Mouse (Mus musculus): ENCODE data around the gene Tbc1d1. TPM values are rescaled to one million over a fixed set of nuclear protein-coding genes. Genes with fewer than 3 reads are reported as not detected.

The Tbc1d1 gene
- total RNA-seq, 4 experiments from 2014 or later = 15.2 to 19.7 (median 18.1) TPM

GRCm38 (mm10) chr5:64274738-64275451, 118.8 kb downstream of the Tbc1d1 start:
- DNase-seq (ENCODE audit: low spot score in 2 of 2) = no peak

GRCm38 (mm10) chr5:64277646-64278191, 121.6 kb downstream of the Tbc1d1 start:
- no peak for DNase-seq (ENCODE audit: low spot score in 2 of 2)

GRCm38 (mm10) chr5:64279668-64280067, 123.6 kb downstream of the Tbc1d1 start:
- DNase-seq (ENCODE audit: low spot score in 2 of 2) = no peak

- peak in 1 of 2 experiments; percentile 37 for DNase-seq (ENCODE audit: low spot score in 2 of 2)
Measured at GRCm38 (mm10) chr5:64280191-64280590, 124.1 kb downstream of the Tbc1d1 start.

- DNase-seq (ENCODE audit: low spot score in 2 of 2) = no peak
Measured at GRCm38 (mm10) chr5:64280613-64281012, 124.5 kb downstream of the Tbc1d1 start.

- no peak for DNase-seq (ENCODE audit: low spot score in 2 of 2)
Measured at GRCm38 (mm10) chr5:64281674-64282073, 125.6 kb downstream of the Tbc1d1 start.

GRCm38 (mm10) chr5:64282594-64282993, 126.5 kb downstream of the Tbc1d1 start:
- DNase-seq (ENCODE audit: low spot score in 2 of 2) = peak in 1 of 2 experiments; percentile 19

- DNase-seq (ENCODE audit: low spot score in 2 of 2) = no peak
Measured at GRCm38 (mm10) chr5:64285289-64285688, 129.2 kb downstream of the Tbc1d1 start.

GRCm38 (mm10) chr5:64285851-64286250, 129.7 kb downstream of the Tbc1d1 start:
- DNase-seq (ENCODE audit: low spot score in 2 of 2) = no peak

GRCm38 (mm10) chr5:64287287-64287686, 131.2 kb downstream of the Tbc1d1 start:
- DNase-seq (ENCODE audit: low spot score in 2 of 2) = no peak

- no peak for DNase-seq (ENCODE audit: low spot score in 2 of 2)
Measured at GRCm38 (mm10) chr5:64288031-64288928, 132.2 kb downstream of the Tbc1d1 start.

- peak; percentile 55 to 66 for DNase-seq (ENCODE audit: low spot score in 2 of 2)
Measured at GRCm38 (mm10) chr5:64289202-64290060, 133.3 kb downstream of the Tbc1d1 start.

GRCm38 (mm10) chr5:64290061-64290345, 133.9 kb downstream of the Tbc1d1 start:
- DNase-seq (ENCODE audit: low spot score in 2 of 2) = no peak

GRCm38 (mm10) chr5:64291657-64292056, 135.6 kb downstream of the Tbc1d1 start:
- no peak for DNase-seq (ENCODE audit: low spot score in 2 of 2)

GRCm38 (mm10) chr5:64295621-64296020, 139.5 kb downstream of the Tbc1d1 start:
- no peak for DNase-seq (ENCODE audit: low spot score in 2 of 2)

- no peak for DNase-seq (ENCODE audit: low spot score in 2 of 2)
Measured at GRCm38 (mm10) chr5:64296328-64296727, 140.2 kb downstream of the Tbc1d1 start.

GRCm38 (mm10) chr5:64297100-64297499, 141.0 kb downstream of the Tbc1d1 start:
- no peak for DNase-seq (ENCODE audit: low spot score in 2 of 2)

- no peak for DNase-seq (ENCODE audit: low spot score in 2 of 2)
Measured at GRCm38 (mm10) chr5:64298331-64299036, 142.4 kb downstream of the Tbc1d1 start.

GRCm38 (mm10) chr5:64299508-64300324, 143.6 kb downstream of the Tbc1d1 start:
- DNase-seq (ENCODE audit: low spot score in 2 of 2) = no peak

GRCm38 (mm10) chr5:64301246-64301645, 145.1 kb downstream of the Tbc1d1 start:
- DNase-seq (ENCODE audit: low spot score in 2 of 2) = no peak
